Mouse (Mus musculus): ENCODE data around the gene Sephs2. TPM values are rescaled to one million over a fixed set of nuclear protein-coding genes. Genes with fewer than 3 reads are reported as not detected.

The Sephs2 gene
- 10 to 100 TPM; 40.5 to 41.3 TPM for total RNA-seq (2021)

DNA sequence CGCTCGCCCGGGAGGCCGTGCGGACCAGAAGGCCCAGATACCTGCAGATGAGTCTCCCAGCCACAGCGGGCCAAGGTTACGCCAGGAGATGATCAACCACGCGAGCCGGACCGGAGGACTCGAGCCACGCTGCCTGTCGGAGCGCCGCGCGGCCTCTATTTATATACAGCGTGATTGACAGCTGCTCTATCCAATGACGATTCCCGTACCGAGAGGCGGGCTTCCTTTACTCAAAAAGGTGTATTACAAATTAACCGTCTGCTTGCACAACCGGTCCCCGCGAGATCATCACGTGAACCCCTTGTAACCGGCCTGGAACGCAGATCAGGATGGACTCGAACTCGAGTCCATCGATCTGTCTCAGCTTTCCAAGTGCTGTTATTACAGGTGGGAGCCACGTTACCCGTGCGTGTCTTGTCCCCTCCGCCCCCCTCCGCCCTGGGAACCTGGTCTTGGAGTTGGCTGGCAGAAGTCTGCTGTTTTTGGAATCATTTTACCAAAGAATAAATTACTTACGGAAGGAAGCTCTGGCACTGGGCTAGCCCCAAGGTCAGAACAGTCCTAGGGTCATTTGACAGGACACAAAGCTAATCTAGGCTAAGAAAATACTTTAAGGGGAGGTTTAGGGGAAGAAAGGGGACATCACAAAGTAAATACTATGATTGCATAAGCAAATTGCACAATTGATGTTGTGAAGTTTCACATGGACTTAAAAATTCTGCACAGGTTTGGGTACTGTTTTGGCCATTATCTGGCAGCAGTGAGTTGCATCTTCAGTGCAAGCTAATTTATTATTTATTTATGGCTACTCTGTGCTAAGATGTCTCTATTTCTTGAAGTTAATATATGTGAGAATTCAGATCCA, at the start of gene Sephs2:
Sephs2 (minus strand) TSS at position 131 of the 865 bp plus-strand sequence.
- DNase-seq (ENCODE audit: low spot score in 2 of 2) = peak; percentile 96 to 98
- intact Hi-C loops (cut with DNase I) = no loop called here

DNA sequence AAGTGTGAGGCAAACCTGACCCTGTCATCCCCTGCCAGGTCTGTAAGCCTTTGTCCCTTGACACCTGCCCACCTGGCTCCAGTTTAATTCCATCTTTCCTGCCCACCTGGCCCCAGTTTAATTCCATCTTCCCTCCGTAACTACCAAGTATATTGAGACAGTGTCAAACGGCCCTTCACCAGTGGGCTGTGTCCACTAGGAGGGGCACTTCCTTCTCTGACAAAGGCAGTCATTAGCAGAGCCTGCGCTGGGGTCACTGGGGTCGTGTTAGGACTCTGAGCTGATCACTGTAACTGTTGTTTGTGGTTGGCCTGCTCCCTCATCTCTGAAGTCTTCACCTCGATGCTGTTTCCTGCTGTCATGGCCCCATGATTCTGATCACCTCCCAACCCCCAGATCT, 48.2 kb upstream of the Sephs2 start:
- intact Hi-C loops (cut with DNase I) = no loop called here
- DNase-seq (ENCODE audit: low spot score in 2 of 2) = no peak

- intact Hi-C loops (cut with DNase I) = no loop called here
- DNase-seq (ENCODE audit: low spot score in 2 of 2) = peak in 1 of 2 experiments; percentile 70
Measured at GRCm38 (mm10) chr7:127321106-127321505, 47.3 kb upstream of the Sephs2 start.

DNA sequence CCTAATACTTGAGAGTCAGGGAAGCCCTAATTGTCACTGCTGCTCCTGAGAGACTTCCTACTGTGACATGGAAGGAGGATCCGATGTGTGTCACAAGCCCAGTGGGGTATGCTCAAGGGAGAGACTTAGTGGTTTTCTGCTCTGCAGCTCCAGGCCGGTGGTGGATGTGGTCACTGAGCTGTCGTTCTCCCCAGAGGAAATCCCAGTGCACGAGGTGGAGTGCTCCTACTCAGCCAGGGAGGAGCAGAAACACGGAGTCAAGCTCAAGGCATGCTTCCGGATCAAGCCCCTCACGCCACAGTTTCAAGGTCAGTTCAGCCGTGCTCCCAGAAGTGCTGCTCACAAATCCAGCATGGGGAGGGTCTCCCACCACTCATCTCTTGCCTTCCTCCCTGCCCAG, 40.1 kb upstream of the Sephs2 start:
- intact Hi-C loops (cut with DNase I) = no loop called here
- no peak for DNase-seq (ENCODE audit: low spot score in 2 of 2)

DNA sequence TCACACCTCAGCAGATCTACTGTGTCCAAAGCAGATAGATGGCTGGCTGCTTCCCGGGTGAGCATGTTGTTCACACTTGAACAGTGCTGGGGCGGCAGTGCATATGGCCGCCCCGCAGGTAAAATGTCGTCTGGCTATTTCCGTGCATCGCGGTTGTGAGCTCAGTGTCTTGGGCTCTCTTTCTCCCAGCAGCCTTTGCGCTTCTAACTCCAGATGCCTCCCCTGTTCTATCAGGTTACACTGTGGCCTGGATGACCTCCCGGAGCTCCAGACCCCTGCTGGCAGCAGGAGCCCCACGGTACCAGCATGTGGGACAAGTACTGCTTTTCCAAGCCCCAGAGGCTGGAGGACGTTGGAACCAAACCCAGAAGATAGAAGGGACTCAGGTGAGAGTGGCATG, 36.1 kb upstream of the Sephs2 start:
- intact Hi-C loops (cut with DNase I) = loop anchor here (5.0 kb wide), 1 partner anchor 177 kb away; no protein-coding TSS in a partner anchor
- no peak for DNase-seq (ENCODE audit: low spot score in 2 of 2)

- DNase-seq (ENCODE audit: low spot score in 2 of 2) = peak; percentile 72 to 81
- intact Hi-C loops (cut with DNase I) = loop anchor here (5.0 kb wide), 1 partner anchor 178 kb away; no protein-coding TSS in a partner anchor
Measured at GRCm38 (mm10) chr7:127308887-127309286, 35.0 kb upstream of the Sephs2 start.

- DNase-seq (ENCODE audit: low spot score in 2 of 2) = no peak
- intact Hi-C loops (cut with DNase I) = loop anchor here (5.0 kb wide), 1 partner anchor 179 kb away; no protein-coding TSS in a partner anchor
Measured at GRCm38 (mm10) chr7:127308431-127308830, 34.6 kb upstream of the Sephs2 start.

DNA sequence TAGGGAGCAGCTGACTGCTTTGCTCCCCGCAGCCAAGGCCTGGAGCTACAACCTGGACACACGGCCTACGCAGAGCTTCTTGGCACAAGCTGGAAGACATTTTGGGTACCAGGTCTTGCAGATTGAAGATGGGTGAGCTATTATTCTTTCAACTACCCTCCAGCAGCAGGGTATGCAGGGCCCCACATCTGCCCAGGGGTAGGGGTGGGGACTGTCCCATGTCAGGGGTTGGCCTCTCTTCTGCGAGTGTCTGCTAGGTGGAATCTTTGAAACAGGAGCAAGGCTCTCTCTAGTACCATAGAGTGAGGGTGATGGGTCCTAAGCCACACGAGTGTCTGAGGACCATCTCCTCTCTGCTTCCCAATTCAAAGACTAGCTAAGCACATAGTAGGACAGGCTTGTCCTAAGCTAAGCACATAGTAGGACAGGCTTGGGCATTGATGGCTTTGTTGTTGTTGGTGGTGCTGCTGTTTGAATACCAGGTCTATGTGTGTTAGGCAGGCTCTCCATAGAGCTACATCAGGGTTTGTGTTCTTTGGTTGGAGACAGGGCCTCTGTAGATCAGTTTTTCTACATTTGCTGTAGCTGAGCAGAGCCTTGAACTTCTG, 23.8 kb upstream of the Sephs2 start:
- no peak for DNase-seq (ENCODE audit: low spot score in 2 of 2)
- intact Hi-C loops (cut with DNase I) = loop anchor here (10.0 kb wide), 1 partner anchor 143 kb away; no protein-coding TSS in a partner anchor

- DNase-seq (ENCODE audit: low spot score in 2 of 2) = no peak
- intact Hi-C loops (cut with DNase I) = loop anchor here (10.0 kb wide), 1 partner anchor 142 kb away; no protein-coding TSS in a partner anchor
Measured at GRCm38 (mm10) chr7:127296786-127297555, 23.1 kb upstream of the Sephs2 start.

DNA sequence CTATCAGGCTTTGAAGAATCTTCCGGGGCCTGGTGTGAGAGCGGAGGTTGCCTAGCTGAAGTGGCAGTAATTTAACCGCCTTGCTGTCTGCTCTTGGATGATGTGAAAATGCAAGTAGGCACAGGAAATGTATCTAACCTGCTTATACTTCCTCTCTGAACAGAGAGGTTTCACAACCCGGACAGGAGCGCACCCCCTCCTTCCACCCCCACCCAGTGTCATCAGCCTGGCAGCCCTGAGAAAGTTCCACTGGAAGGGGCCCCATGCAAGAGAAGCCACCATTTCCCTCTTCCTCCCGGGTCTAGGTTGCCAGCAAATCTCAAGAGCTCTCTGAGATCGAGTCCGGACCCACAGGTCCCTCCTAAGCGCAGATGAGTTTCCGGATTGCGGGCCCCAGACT, 22.2 kb upstream of the Sephs2 start, which contains the start of gene Itgal:
Itgal (plus strand) TSS at position 163 of the 400 bp plus-strand sequence.
- intact Hi-C loops (cut with DNase I) = loop anchor here (10.0 kb wide), 1 partner anchor 141 kb away; no protein-coding TSS in a partner anchor
- DNase-seq (ENCODE audit: low spot score in 2 of 2) = no peak

DNA sequence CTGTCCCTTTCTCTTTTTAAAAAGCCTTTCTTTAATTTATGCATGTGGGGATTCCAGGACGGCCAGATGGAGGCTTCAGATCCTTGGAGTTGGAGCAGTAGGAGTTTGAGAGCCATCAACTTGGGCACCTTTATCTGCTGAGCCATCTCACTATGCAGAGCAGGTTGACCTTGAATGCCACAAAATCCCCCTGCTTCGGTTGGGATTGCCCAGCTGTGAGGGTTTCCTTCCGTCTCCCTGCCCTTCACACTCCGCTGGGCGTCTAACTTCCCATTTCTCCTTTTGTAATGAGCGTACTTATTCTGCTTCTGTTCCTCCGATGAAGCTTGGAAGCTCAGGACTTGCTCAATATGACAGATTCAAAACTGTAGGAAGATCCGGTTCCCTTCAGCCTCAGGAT, 16.3 kb upstream of the Sephs2 start:
- DNase-seq (ENCODE audit: low spot score in 2 of 2) = no peak
- intact Hi-C loops (cut with DNase I) = loop anchor here (10.0 kb wide), 1 partner anchor 135 kb away; no protein-coding TSS in a partner anchor

DNA sequence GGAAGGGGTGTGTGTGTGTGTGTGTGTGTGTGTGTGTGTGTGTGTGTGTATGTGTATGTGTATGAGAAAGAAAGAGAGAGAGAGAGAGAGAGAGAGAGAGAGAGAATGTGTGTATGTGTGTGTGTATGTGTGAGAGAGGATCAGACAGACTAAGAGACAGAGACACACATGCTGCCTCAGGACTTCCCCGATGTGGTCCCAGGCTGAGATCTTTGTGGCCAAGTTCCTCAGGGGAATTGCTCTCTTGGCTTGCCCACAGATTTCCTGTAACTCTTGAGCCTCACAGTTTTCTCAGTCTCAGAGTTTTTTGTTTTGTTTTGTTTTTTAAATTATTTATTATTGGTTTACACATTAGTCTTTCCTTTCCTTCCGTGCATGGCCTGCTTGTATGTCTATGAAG, 15.5 kb upstream of the Sephs2 start:
- no peak for DNase-seq (ENCODE audit: low spot score in 2 of 2)
- intact Hi-C loops (cut with DNase I) = no loop called here

DNA sequence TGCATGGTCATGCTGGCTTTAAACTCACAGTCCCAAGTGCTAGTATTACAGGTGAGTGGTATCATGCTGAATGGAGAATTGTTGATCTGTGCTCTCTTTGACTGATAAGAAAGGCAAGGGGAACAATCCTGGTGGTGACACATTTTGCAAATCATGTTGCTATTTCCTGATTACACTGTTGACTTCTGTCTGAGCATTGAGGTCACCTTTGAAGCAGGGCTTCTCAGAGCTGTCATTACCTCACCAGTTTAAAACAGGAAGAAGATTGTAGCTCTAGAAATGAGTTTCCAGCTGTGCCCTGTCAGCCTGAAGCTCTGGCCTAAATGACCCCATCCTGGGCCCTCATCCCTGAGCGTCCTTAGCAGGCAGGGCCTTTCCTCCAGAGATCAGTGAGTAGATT, 14.1 kb upstream of the Sephs2 start:
- no peak for DNase-seq (ENCODE audit: low spot score in 2 of 2)
- intact Hi-C loops (cut with DNase I) = no loop called here

- DNase-seq (ENCODE audit: low spot score in 2 of 2) = no peak
- intact Hi-C loops (cut with DNase I) = no loop called here
Measured at GRCm38 (mm10) chr7:127285154-127285553, 11.3 kb upstream of the Sephs2 start.

- intact Hi-C loops (cut with DNase I) = no loop called here
- DNase-seq (ENCODE audit: low spot score in 2 of 2) = no peak
Measured at GRCm38 (mm10) chr7:127282190-127282589, 8.3 kb upstream of the Sephs2 start.

DNA sequence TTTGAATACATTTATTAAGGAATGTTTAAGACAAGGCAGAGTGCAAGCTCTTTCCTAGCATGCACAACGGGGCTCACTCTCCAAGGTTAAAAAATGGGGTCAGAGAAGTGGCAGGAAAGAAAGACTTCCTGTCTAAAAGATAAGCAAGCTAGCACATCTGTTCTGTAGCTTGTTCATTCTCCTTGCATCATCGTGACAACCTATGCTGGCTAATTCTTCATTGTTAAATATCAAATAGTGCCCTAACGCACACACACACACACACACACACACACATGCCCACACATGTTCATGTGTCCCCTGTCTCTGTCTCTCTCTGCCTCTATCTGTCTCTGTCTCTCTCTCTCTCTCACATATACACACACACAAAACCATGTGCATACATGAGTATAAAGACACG, 7.3 kb upstream of the Sephs2 start:
- intact Hi-C loops (cut with DNase I) = no loop called here
- DNase-seq (ENCODE audit: low spot score in 2 of 2) = no peak

DNA sequence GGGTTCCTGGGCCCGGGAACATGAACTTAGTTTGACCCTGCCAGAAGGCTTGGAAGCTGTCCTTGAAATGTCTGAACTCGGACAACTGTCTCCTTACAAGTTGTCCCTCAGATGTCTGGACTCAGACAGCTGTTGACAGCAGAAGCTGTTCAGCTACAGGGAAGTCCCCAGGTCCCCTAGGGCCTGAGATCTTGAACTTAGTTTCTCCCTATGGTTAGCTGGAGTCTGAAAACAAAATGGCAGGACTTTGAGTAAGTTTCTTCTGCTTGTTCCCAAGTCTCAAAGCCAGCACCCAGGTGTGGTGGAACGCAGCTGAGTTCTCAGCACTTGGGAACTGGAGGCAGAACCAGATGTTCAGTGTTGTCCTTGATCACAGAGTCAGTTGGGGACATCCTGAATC, 6.2 kb upstream of the Sephs2 start:
- intact Hi-C loops (cut with DNase I) = no loop called here
- DNase-seq (ENCODE audit: low spot score in 2 of 2) = no peak

GRCm38 (mm10) chr7:127278311-127278710, 4.5 kb upstream of the Sephs2 start:
- no peak for DNase-seq (ENCODE audit: low spot score in 2 of 2)
- intact Hi-C loops (cut with DNase I) = no loop called here

DNA sequence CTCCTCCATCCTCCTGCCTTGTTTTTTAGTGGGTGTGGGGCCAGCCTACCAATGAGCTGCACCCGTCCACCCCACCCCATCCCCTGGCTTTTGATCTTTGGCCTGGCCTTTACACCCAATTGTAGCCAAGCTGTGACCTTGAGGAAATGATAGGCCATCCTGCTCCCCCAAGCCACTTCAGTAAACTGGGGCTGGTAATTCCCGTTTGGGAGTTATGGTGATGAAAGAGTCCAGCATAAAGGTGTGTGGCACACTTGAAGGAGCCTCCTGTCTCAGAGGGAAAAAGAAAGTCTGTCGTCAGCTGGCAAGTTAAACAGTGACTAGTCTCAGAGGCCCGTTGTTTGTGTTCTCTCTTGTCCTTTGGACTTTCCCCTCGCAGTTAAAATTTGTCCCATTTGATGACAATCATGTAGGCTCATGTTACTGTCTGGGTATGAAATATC, 2.7 kb upstream of the Sephs2 start:
- intact Hi-C loops (cut with DNase I) = no loop called here
- DNase-seq (ENCODE audit: low spot score in 2 of 2) = no peak
